Mouse (Mus musculus): Measurements from ENCODE around the gene Spire2.

DNA sequence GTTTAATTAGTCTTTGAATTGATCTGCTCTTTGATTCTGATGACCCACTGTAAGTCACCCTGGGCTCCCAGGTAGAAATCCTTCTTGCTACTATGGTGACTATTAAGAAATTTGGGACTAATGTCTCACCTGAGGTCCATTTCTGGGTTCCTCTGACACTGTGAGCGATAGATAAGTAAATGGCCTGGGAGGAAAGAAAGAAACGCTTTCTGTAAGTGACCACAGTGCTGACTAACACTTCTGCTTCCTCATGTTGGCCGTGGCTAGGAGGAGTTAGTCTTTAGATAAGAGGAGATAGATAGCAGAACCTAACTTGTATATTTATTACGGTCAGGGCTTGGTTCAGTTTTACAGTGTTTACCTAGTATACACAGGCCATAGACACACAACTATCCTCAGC is 3.2 kb upstream of the Spire2 start:
- TF ChIP-seq CTCF (IDR thresholded peaks at IDR 0.05; ENCODE audit: extremely low read depth, insufficient read depth, insufficient read length, insufficient replicate concordance) (no peak), POLR2A (IDR thresholded peaks at IDR 0.05; ENCODE audit: low read depth, low read length) (no peak)

Measured in spleen, adult 2 months (tissue).